ENCODE assay signal across 8 mouse cellular contexts in the genomic region with DNA sequence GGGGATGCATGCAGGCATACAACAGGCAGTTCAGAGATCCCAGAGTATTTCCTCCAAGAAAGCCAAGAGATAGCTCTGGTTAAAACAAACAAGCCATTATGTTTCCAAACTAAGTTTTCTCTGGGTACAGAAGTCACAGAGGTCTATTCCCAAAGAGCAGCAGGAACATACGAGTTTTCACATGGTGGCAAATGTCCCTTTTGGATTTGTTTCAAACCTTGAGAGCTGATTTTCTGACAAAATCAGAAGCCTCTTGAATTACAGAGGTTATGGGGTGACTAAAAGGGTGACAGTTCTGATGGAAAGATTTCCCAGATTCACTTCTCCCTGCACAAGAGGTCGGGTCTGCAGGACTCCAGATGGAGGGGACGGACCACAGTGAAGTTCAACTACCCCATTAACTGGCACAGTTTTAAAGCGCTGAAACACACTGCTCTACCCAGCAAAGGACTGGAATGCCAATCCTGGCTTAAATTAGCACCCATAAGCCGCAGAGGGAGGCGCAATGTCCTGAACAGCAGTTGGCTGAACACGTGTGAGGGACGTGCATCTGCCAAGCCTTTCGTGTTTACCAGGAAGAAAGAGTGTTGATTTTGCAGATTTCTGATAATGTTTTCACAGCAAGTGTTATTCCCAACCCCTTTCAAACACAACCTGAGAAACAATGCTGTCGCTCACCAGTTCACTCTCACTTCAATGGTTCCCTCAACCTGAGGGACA. TPM values are rescaled to one million over a fixed set of nuclear protein-coding genes. Genes with fewer than 3 reads are reported as not detected.
A peak's percentile ranks its signal among the peaks of the same experiment; 100 is the strongest.
DNase-seq lines count a peak whose midpoint lies in the region; ATAC-seq and TF ChIP-seq lines count a peak whose summit lies in the region.

No protein-coding gene starts in this region.

- intact Hi-C loops in left cerebral cortex, adult 2 months (cut with DNase I), result loop anchor here (2.0 kb wide), 1 partner anchor 41 kb away; a partner anchor contains a TSS
- intact Hi-C loops in left cerebral cortex, postnatal 4 days (cut with DNase I), result no loop called here

- peaks cover 55% of the 10 kb centered on the region for H3K4me1 ChIP-seq in heart, embryonic 16.5 days (ENCODE audit: control insufficient read depth, insufficient read depth, low read length)

- peak overlapping the region; percentile 51 for H3K9ac ChIP-seq in heart, embryonic 16.5 days (ENCODE audit: low read length)

- no peaks in the 10 kb centered on the region for H3K27me3 ChIP-seq in heart, embryonic 16.5 days (ENCODE audit: control insufficient read depth, insufficient read depth, low read length)

- H3K4me2 ChIP-seq in heart, embryonic 16.5 days (ENCODE audit: low read depth, low read length), result peak overlapping the region; percentile 40; the same call in 1 of the 2 replicates

- peak; percentile 48 to 52 for DNase-seq in left cerebral cortex, adult 2 months (ENCODE audit: extremely low spot score in 1 of 2, low spot score in 2 of 2)
- no peak for DNase-seq in left cerebral cortex, postnatal 4 days
- DNase-seq in cerebellum, postnatal 14 days, result peak; percentile 46 to 58
- DNase-seq in right cerebral cortex, postnatal 10 days (ENCODE audit: low spot score in 2 of 2), result peak; percentile 79 to 88
- no peak for DNase-seq in thymus, postnatal 25 days
- DNase-seq in kidney, adult 9 months, result no peak
- no peak for DNase-seq in embryo, embryonic 10 days (ENCODE audit: low spot score)

- H3K27ac ChIP-seq in left cerebral cortex, adult 2 months, result peak overlapping the region; percentile 73
- H3K27ac ChIP-seq in heart, embryonic 16.5 days (ENCODE audit: low read length), result peak overlapping the region; percentile 96

- no peaks in the 10 kb centered on the region for H3K9me3 ChIP-seq in heart, embryonic 16.5 days (replicated peaks; ENCODE audit: control insufficient read depth, low read length)

- H3K36me3 ChIP-seq in heart, embryonic 16.5 days (ENCODE audit: control insufficient read depth, insufficient read depth), result no peaks in the 10 kb centered on the region

- TF ChIP-seq CTCF in left cerebral cortex, adult 2 months (IDR thresholded peaks at IDR 0.05), result no peak

- WGBS in heart, embryonic 16.5 days, result 36% methylated on average over 10 of the region's 10 CpGs

- ATAC-seq in heart, embryonic 16.5 days (replicated peaks; ENCODE audit: extremely low read depth, insufficient read depth, low FRiP score), result peak; percentile 64

- H3K4me3 ChIP-seq in left cerebral cortex, adult 2 months, result no peak overlapping the region
- no peak overlapping the region for H3K4me3 ChIP-seq in heart, embryonic 16.5 days (ENCODE audit: low read length)

RNA-seq across cellular contexts. Expression of a gene that starts 41.9 kb away (rescaled TPM):
- total RNA-seq in left cerebral cortex, adult 2 months (2021), result 100 to 1,000 TPM; 160 to 161 TPM
- total RNA-seq in left cerebral cortex, postnatal 4 days (2021), result 100 to 1,000 TPM; 141 to 154 TPM
- polyA plus RNA-seq in heart, embryonic 16.5 days (2015; fragmentation: Nextera tagmentation; extraction: Ambion mirVana), result 141 and 152 TPM in 2 replicates

Comparison
In these comparisons a context has a peak if more than half of its experiments do, and no peak if none do; other contexts are left out.
1. DNase-seq: peak in left cerebral cortex, adult 2 months (2 of 2), cerebellum, postnatal 14 days (2 of 2) and right cerebral cortex, postnatal 10 days (2 of 2); none in left cerebral cortex, postnatal 4 days (single experiment), thymus, postnatal 25 days (single experiment), kidney, adult 9 months (single experiment) and embryo, embryonic 10 days (single experiment).